Mouse (Mus musculus): ENCODE results near the gene Ccdc71. TPM values are rescaled to one million over a fixed set of nuclear protein-coding genes. Genes with fewer than 3 reads are reported as not detected.

Ccdc71 gene
- 20.5 and 20.9 TPM in 2 replicates for polyA plus RNA-seq (2021; fragmentation: Nextera tagmentation)
- long read RNA-seq, experiment 1, transcript Ccdc71-201 (2 exons, 3,092 nt) = major isoform, 34 of 43 reads
- long read RNA-seq, experiment 1, partial matches to known transcripts = 5 of 43 reads
- long read RNA-seq, experiment 1, other reads (novel, unspliced or antisense) = 4 of 43 reads
- long read RNA-seq, experiment 2, transcript Ccdc71-201 (2 exons, 3,092 nt) = major isoform, 7 of 15 reads
- long read RNA-seq, experiment 2, partial matches to known transcripts = 0 of 15 reads
- long read RNA-seq, experiment 2, other reads (novel, unspliced or antisense) = 8 of 15 reads

GRCm38 (mm10) chr9:108460319-108461178, at the start of gene Ccdc71:
Gene Ccdc71 (plus strand): TSS chr9:108460527.

DNA sequence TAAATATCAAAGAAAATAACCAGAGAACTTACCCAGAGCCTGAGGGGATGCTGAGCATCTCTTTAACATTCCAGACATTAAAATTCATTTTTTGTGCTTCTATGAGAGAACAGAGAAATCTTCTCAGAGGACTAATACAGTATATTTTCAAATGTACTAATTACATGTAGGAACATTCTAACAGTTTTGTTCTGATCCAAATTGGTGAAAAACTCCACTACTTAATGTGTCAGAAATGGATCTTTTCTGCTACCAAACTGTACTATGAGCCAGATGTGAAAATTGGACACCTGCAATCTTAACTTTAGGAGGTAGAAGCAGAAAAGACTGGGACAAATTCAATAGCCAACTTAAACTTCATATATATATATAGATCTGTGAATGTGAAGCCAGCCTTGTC, 31.9 kb upstream of the Ccdc71 start, which contains the start of gene Ccdc36:
TSS of gene Ccdc36 (minus strand) at position 101 of the 400 bp plus-strand sequence.

DNA sequence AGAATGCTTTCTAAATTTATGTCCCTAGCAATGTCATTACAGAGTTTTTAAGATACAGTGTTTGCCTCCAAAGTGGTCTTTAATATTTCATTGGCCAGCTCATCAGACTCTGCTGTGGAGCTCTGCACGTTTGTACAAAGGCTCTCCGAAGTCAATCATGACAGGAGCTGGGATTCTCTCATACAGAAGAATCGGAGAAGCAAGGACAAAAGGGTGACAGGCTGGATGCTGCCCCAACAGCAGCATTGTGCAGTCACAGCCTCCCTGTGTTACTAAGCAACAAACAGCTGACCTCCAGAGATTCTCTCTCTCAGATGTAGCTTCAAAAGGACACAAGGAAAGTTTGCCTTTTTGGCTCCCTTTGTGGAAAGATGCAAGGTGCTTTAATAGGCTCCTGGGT, 24.1 kb upstream of the Ccdc71 start, which contains the start of gene BC048562:
TSS of gene BC048562 (plus strand) at position 301 of the 400 bp plus-strand sequence.

GRCm38 (mm10) chr9:108461181-108461631, 879 bp downstream of the Ccdc71 start, which contains the start of gene Klhdc8b:
Gene Klhdc8b (minus strand): TSS chr9:108461581.

DNA sequence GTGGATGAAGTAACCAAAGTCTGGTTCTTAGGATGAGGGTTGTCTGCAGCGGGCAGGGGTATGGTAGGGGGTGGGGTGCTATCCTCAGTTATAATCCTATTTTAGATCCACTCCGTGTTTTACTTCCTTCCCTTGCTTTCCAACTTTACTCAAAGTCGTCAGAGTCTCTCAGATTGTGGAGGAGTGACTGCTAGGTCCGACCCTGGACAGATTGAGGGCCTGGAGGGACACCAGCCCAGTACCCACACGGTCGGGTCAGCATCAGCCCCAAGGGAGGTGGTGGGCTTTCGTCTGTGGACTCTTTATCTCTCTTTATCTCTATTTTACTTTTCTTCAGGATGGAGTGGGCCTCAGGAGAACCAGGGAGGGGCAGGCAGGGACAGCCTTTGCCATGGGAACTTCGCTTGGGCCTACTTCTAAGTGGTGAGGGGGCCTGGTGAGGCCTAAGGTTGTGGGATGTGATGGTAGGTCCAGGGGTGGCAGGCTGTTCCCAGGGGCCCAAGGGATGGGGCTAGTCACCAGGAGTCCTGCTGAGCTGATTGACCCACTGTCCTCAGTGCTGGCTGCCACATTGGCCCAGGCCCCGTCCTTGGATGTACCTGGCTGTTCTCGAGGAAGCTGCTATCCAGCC, 19.5 kb downstream of the Ccdc71 start, which contains the start of gene Lamb2:
TSS of gene Lamb2 (plus strand) at position 16 of the 631 bp plus-strand sequence.

DNA sequence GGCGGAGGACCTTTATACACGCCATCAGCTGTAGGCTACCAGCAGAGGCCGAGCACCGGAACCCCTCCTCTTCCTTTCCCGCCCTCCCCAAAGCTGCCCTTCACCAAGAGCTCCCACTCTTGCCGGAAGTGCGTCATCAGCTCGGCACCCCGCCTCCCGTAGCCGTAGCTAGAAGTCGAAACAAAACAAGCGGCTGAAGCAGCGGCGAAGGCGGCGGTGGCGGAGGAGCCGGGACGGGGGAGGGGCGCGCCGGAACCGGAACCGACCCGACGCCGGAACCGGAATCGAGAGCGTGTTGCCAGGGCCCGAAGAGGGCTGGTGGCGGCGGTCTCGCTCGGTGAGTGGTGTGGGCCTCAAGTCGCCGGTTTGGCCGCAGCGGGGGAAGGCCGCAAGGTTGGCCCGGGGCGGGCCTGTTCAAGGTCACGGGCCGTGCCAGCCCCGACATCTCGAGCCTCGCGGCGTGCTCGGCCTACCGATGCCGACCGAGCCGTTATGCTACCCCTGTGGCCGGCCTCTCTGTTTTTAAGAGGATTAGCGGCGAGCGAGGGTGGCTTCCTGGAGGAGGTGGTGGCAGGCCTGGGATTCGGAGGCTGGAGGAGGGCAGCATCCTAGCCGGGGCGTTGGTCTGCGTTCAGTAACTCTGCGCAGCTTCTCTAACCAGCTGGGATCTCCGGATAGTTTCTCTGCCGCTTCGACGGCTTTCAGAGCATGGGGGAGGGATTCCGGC, 30.4 kb downstream of the Ccdc71 start, which contains the start of gene Usp19:
TSS of gene Usp19 (plus strand) at position 44 of the 727 bp plus-strand sequence.

GRCm38 (mm10) chr9:108507619-108508434, 47.5 kb downstream of the Ccdc71 start, which contains the start of gene Qars:
Gene Qars (plus strand): TSS chr9:108507706.

Other genes with a start within 250 kb of the Ccdc71 start
- 29.7 and 39.5 TPM in 2 replicates for gene Dag1, start 196.6 kb upstream of the Ccdc71 start, polyA plus RNA-seq (2021; fragmentation: Nextera tagmentation)
- 108 and 150 TPM in 2 replicates for gene Nicn1, start 170.1 kb upstream of the Ccdc71 start, polyA plus RNA-seq (2021; fragmentation: Nextera tagmentation)
- gene Amt, start 163.7 kb upstream of the Ccdc71 start, polyA plus RNA-seq (2021; fragmentation: Nextera tagmentation) = 40.1 and 51.1 TPM in 2 replicates
- gene Rhoa, start 154.4 kb upstream of the Ccdc71 start, polyA plus RNA-seq (2021; fragmentation: Nextera tagmentation) = 152 and 166 TPM in 2 replicates
- gene Tcta, start 154.4 kb upstream of the Ccdc71 start, polyA plus RNA-seq (2021; fragmentation: Nextera tagmentation) = 48.4 and 51.8 TPM in 2 replicates
- gene Gpx1, start 121.6 kb upstream of the Ccdc71 start, polyA plus RNA-seq (2021; fragmentation: Nextera tagmentation) = 175 and 176 TPM in 2 replicates
- gene Usp4, start 112.7 kb upstream of the Ccdc71 start, polyA plus RNA-seq (2021; fragmentation: Nextera tagmentation) = 37.5 and 44.5 TPM in 2 replicates
- gene 1700102P08Rik, start 67.7 kb upstream of the Ccdc71 start, polyA plus RNA-seq (2021; fragmentation: Nextera tagmentation) = 0.23 and 0.31 TPM in 2 replicates
- gene Ccdc36, start 32.0 kb upstream of the Ccdc71 start, polyA plus RNA-seq (2021; fragmentation: Nextera tagmentation) = 0.20 TPM in 2 replicates
- gene BC048562, start 24.0 kb upstream of the Ccdc71 start, polyA plus RNA-seq (2021; fragmentation: Nextera tagmentation) = not detected in 2 replicates
- 17.6 and 22.8 TPM in 2 replicates for gene Klhdc8b, start 1.1 kb downstream of the Ccdc71 start, polyA plus RNA-seq (2021; fragmentation: Nextera tagmentation)
- gene Lamb2, start 19.2 kb downstream of the Ccdc71 start, polyA plus RNA-seq (2021; fragmentation: Nextera tagmentation) = 3.7 and 4.3 TPM in 2 replicates
- 12.0 and 22.8 TPM in 2 replicates for gene Usp19, start 30.1 kb downstream of the Ccdc71 start, polyA plus RNA-seq (2021; fragmentation: Nextera tagmentation)
- gene Qars, start 47.2 kb downstream of the Ccdc71 start, polyA plus RNA-seq (2021; fragmentation: Nextera tagmentation) = 48.3 and 58.7 TPM in 2 replicates
- gene Qrich1, start 56.3 kb downstream of the Ccdc71 start, polyA plus RNA-seq (2021; fragmentation: Nextera tagmentation) = 60.6 and 69.0 TPM in 2 replicates
- 54.1 and 56.5 TPM in 2 replicates for gene Impdh2, start 99.8 kb downstream of the Ccdc71 start, polyA plus RNA-seq (2021; fragmentation: Nextera tagmentation)
- gene Ndufaf3, start 106.9 kb downstream of the Ccdc71 start, polyA plus RNA-seq (2021; fragmentation: Nextera tagmentation) = 130 and 156 TPM in 2 replicates
- 79.3 and 89.5 TPM in 2 replicates for gene Dalrd3, start 109.4 kb downstream of the Ccdc71 start, polyA plus RNA-seq (2021; fragmentation: Nextera tagmentation)
- gene Wdr6, start 118.2 kb downstream of the Ccdc71 start, polyA plus RNA-seq (2021; fragmentation: Nextera tagmentation) = 34.9 and 43.3 TPM in 2 replicates
- gene P4htm, start 137.1 kb downstream of the Ccdc71 start, polyA plus RNA-seq (2021; fragmentation: Nextera tagmentation) = 125 and 139 TPM in 2 replicates
- gene Arih2, start 188.9 kb downstream of the Ccdc71 start, polyA plus RNA-seq (2021; fragmentation: Nextera tagmentation) = 16.5 and 22.1 TPM in 2 replicates
- 8.5 and 11.6 TPM in 2 replicates for gene Slc25a20, start 201.6 kb downstream of the Ccdc71 start, polyA plus RNA-seq (2021; fragmentation: Nextera tagmentation)
- 7.0 and 16.0 TPM in 2 replicates for gene Prkar2a, start 228.8 kb downstream of the Ccdc71 start, polyA plus RNA-seq (2021; fragmentation: Nextera tagmentation)